Mouse (Mus musculus) kidney, postnatal 0 days (tissue): ENCODE measurements around the gene Ttc23. TPM values are rescaled to one million over a fixed set of nuclear protein-coding genes. Genes with fewer than 3 reads are reported as not detected.
A peak's percentile ranks its signal among the peaks of the same experiment; 100 is the strongest.

Experiments used
- ATAC-seq: fragments of 200-750 bp; cut with Nextera tagmentation; replicated peaks from 2 replicates; pipeline ENCODE4 v1.8.0; 2017; ENCODE audit warnings: low read depth, moderate number of reproducible peaks, moderate TSS enrichment, moderate library complexity; ENCODE audit not compliant: low FRiP score
- DNase-seq: peaks from one replicate; pipeline ENCODE4 v3.0.0-alpha.2; 2016; ENCODE audit warnings: low spot score
- H3K27ac ChIP-seq: fragments of 300-500 bp; sonication (generic); 2 replicates; pipeline ENCODE4 v1.5.1; 2014; ENCODE audit warnings: mild to moderate bottlenecking
- H3K27me3 ChIP-seq: fragments of 300-500 bp; sonication (generic); 2 replicates; pipeline ENCODE4 v1.6.1; 2014; ENCODE audit warnings: low read length, mixed read lengths; ENCODE audit not compliant: insufficient read depth
- H3K36me3 ChIP-seq: fragments of 300-500 bp; sonication (generic); 2 replicates; pipeline ENCODE4 v1.6.1; 2014; ENCODE audit warnings: low read length, mixed read lengths; ENCODE audit not compliant: insufficient read depth
- H3K4me1 ChIP-seq: fragments of 300-500 bp; sonication (generic); replicated peaks from 2 replicates; pipeline ENCODE4 v1.6.1; 2014; ENCODE audit warnings: antibody characterized with exemption, low read length, mixed read lengths; ENCODE audit not compliant: insufficient read depth
- H3K4me2 ChIP-seq: fragments of 300-500 bp; sonication (generic); 2 replicates; pipeline ENCODE4 v1.6.1; 2014; ENCODE audit warnings: mild to moderate bottlenecking, low read length, moderate library complexity, mixed read lengths
- H3K4me3 ChIP-seq: fragments of 300-500 bp; sonication (generic); replicated peaks from 2 replicates; pipeline ENCODE4 v1.5.1; 2014; ENCODE audit warnings: low read depth, low read length
- H3K9ac ChIP-seq: fragments of 300-500 bp; sonication (generic); 2 replicates; pipeline ENCODE4 v1.6.1; 2014; ENCODE audit warnings: low read depth, low read length
- H3K9me3 ChIP-seq: fragments of 300-500 bp; sonication (generic); replicated peaks from 2 replicates; pipeline ENCODE4 v1.6.1; 2016; ENCODE audit warnings: low read length, inconsistent platforms, mixed read lengths
- CTCF ChIP-seq: IDR thresholded peaks from 2 replicates; pipeline ENCODE4 v1.5.1; 2016; ENCODE audit warnings: antibody characterized with exemption, low read depth, mild to moderate bottlenecking, moderate library complexity
- WGBS: fragments of 180-500 bp; shearing (Covaris S2); extraction: QIAGEN DNeasy Blood & Tissue Kit; methylation state at CpG from one replicate; pipeline ENCODE4 v1.1.7; 2014; 5-methylcytosine and 5-hydroxymethylcytosine counted together
- polyA plus RNA-seq: library from polyadenylated mRNA; unstranded; fragments of >200 nt; fragmentation: Nextera tagmentation; extraction: Ambion mirVana; gene quantifications from 2 replicates; pipeline ENCODE4 v1.2.1, GENCODE M21; 2015

Ttc23 gene
- polyA plus RNA-seq, 1 experiment from 2014 or later = 25.6 TPM

- Histone ChIP-seq H3K36me3 (no peaks in the 10 kb centered on the region), H3K27me3 (no peaks in the 10 kb centered on the region), H3K27ac (no peak overlapping the region), H3K4me3 (no peak overlapping the region), H3K9ac (no peak overlapping the region), H3K9me3 (no peaks in the 10 kb centered on the region), H3K4me1 (peaks cover 3% of the 10 kb centered on the region; the same call in 1 of the 2 replicates), H3K4me2 (no peak overlapping the region)
- WGBS = 57% methylated on average over 11 of the region's 11 CpGs
- ATAC-seq (no peak), DNase-seq (no peak)
- no peak for TF ChIP-seq CTCF
Measured at GRCm38 (mm10) chr7:67754606-67755005, 107.4 kb downstream of the Ttc23 start.

GRCm38 (mm10) chr7:67755366-67755765 lies 108.2 kb downstream of the Ttc23 start:
- DNase-seq = no peak
- Histone ChIP-seq H3K36me3 (no peaks in the 10 kb centered on the region), H3K27ac (no peak overlapping the region), H3K9ac (no peak overlapping the region), H3K4me3 (no peak overlapping the region), H3K4me2 (no peak overlapping the region), H3K4me1 (peaks cover 3% of the 10 kb centered on the region; the same call in 1 of the 2 replicates), H3K27me3 (no peaks in the 10 kb centered on the region), H3K9me3 (no peaks in the 10 kb centered on the region)
- TF ChIP-seq CTCF = no peak
- ATAC-seq = no peak
- WGBS = 90% methylated on average over 7 of the region's 7 CpGs

- Histone ChIP-seq H3K27me3 (no peaks in the 10 kb centered on the region; the same call in 1 of the 2 replicates), H3K4me3 (no peak overlapping the region), H3K4me1 (peaks cover 3% of the 10 kb centered on the region; the same call in 1 of the 2 replicates), H3K4me2 (no peak overlapping the region), H3K9me3 (no peaks in the 10 kb centered on the region), H3K27ac (no peak overlapping the region), H3K36me3 (no peaks in the 10 kb centered on the region), H3K9ac (no peak overlapping the region)
- no peak for DNase-seq
- ATAC-seq = no peak
- WGBS = 87% methylated on average over 5 of the region's 5 CpGs
- TF ChIP-seq CTCF = no peak
Measured at GRCm38 (mm10) chr7:67756636-67757035, 109.4 kb downstream of the Ttc23 start.

- Histone ChIP-seq H3K36me3 (no peaks in the 10 kb centered on the region), H3K9ac (peak overlapping the region; percentile 52), H3K9me3 (no peaks in the 10 kb centered on the region), H3K4me2 (peak overlapping the region; percentile 88), H3K4me1 (peaks cover 3% of the 10 kb centered on the region; the same call in 1 of the 2 replicates), H3K27me3 (no peaks in the 10 kb centered on the region; the same call in 1 of the 2 replicates), H3K4me3 (peak overlapping the region; percentile 50), H3K27ac (no peak overlapping the region)
- ATAC-seq (peak; percentile 4; the same call in 1 of the 2 replicates), DNase-seq (no peak)
- no peak for TF ChIP-seq CTCF
- WGBS = 0% methylated on average over 19 of the region's 19 CpGs
Measured at GRCm38 (mm10) chr7:67758506-67758857, 111.3 kb downstream of the Ttc23 start.

GRCm38 (mm10) chr7:67758858-67759628 lies 111.8 kb downstream of the Ttc23 start:
- WGBS = under 1% methylated on average over 85 of the region's 92 CpGs
- peak; percentile 61 for DNase-seq

GRCm38 (mm10) chr7:67759629-67759995 lies 112.4 kb downstream of the Ttc23 start, which contains the start of gene Synm:
TSS of gene Synm (minus strand) at chr7:67759742.
- Histone ChIP-seq H3K27me3 (no peaks in the 10 kb centered on the region; the same call in 1 of the 2 replicates), H3K4me3 (peak within 1 kb of the TSS; percentile 50), H3K4me2 (peak within 1 kb of the TSS; percentile 88), H3K27ac (no peak within 1 kb of the TSS), H3K9me3 (no peaks in the 10 kb centered on the region), H3K9ac (peak within 1 kb of the TSS; percentile 52), H3K36me3 (no peaks in the 10 kb centered on the region), H3K4me1 (peaks cover 3% of the 10 kb centered on the region; the same call in 1 of the 2 replicates)
- WGBS = 0% methylated on average over 29 of the region's 37 CpGs
- peak; percentile 92 for ATAC-seq
- peak; percentile 98 for TF ChIP-seq CTCF
- peak; percentile 88 for DNase-seq

More at GRCm38 (mm10) chr7:67758858-67759628, 111.8 kb downstream of the Ttc23 start:
- Histone ChIP-seq H3K4me2 (peak overlapping the region; percentile 88), H3K4me3 (peak overlapping the region; percentile 50), H3K9ac (peak overlapping the region; percentile 52), H3K27ac (no peak overlapping the region), H3K36me3 (no peaks in the 10 kb centered on the region), H3K4me1 (peaks cover 3% of the 10 kb centered on the region; the same call in 1 of the 2 replicates), H3K9me3 (no peaks in the 10 kb centered on the region), H3K27me3 (no peaks in the 10 kb centered on the region; the same call in 1 of the 2 replicates)
- no peak for TF ChIP-seq CTCF
- ATAC-seq = peak; percentile 70
